Mouse (Mus musculus) CH12.LX (cell line): ENCODE results near the gene Vps35l. TPM values are rescaled to one million over a fixed set of nuclear protein-coding genes. Genes with fewer than 3 reads are reported as not detected.

Experiments
- DNase-seq: peaks from one replicate; pipeline ENCODE4 v3.0.0-alpha.2; 2013; ENCODE audit errors: extremely low read depth
- H3K27ac ChIP-seq: 2 replicates; pipeline ENCODE4 v1.5.1; 2012; ENCODE audit warnings: low read depth, mild to moderate bottlenecking, control low read depth, moderate library complexity; ENCODE audit not compliant: insufficient read depth
- H3K27me3 ChIP-seq: replicated peaks from 2 replicates; pipeline ENCODE3; 2012; ENCODE audit warnings: inconsistent platforms
- H3K36me3 ChIP-seq, 2 experiments: replicated peaks in 1 of 2; 2 replicates each; pipeline versions ENCODE3 to v1.6.1; 2012; ENCODE audit warnings: inconsistent platforms in 1 of 2, low read length in 1 of 2, mild to moderate bottlenecking in 1 of 2, mixed read lengths in 1 of 2, moderate library complexity in 1 of 2; ENCODE audit not compliant: control insufficient read depth in 1 of 2, insufficient read depth in 1 of 2
- H3K4me1 ChIP-seq, 2 experiments: 2 replicates each; pipeline ENCODE4 v1.6.1; 2012; ENCODE audit warnings: inconsistent platforms in 1 of 2, moderate library complexity in 1 of 2; ENCODE audit not compliant: insufficient read depth in 2 of 2, control insufficient read depth in 1 of 2
- H3K4me2 ChIP-seq: 2 replicates; pipeline ENCODE4 v1.6.1; 2012; ENCODE audit warnings: low read depth, mild to moderate bottlenecking, control low read depth; ENCODE audit not compliant: poor library complexity, insufficient read depth, severe bottlenecking
- H3K4me3 ChIP-seq, 3 experiments: fragments of 150-350 bp in 1 of 3; sonication (generic) in 1 of 3; replicated peaks in 1 of 3; 2 replicates each; pipeline versions ENCODE3 to v1.5.1; 2011 to 2012; ENCODE audit warnings: low read depth in 2 of 3, low read length in 2 of 3, mild to moderate bottlenecking in 2 of 3, moderate library complexity in 2 of 3, control low read depth in 1 of 3, improper control_type of control experiment in 1 of 3, inconsistent platforms in 1 of 3, mixed read lengths in 1 of 3; ENCODE audit not compliant: poor library complexity in 1 of 3
- H3K79me2 ChIP-seq: replicated peaks from 2 replicates; pipeline ENCODE4 v1.6.1; 2012; ENCODE audit warnings: mild to moderate bottlenecking, moderate library complexity; ENCODE audit not compliant: control insufficient read depth, poor library complexity, insufficient read depth, severe bottlenecking; ENCODE audit errors: extremely low read depth
- H3K9ac ChIP-seq: 2 replicates; pipeline ENCODE4 v1.6.1; 2012; ENCODE audit warnings: low read depth, mild to moderate bottlenecking, control low read depth, moderate library complexity; ENCODE audit not compliant: insufficient read depth
- H3K9me3 ChIP-seq: replicated peaks from 2 replicates; pipeline ENCODE3; 2012; ENCODE audit warnings: low read length, inconsistent platforms, mixed read lengths
- BHLHE40 ChIP-seq: IDR thresholded peaks from 2 replicates; pipeline ENCODE4 v1.6.1; 2011; ENCODE audit warnings: mild to moderate bottlenecking, low read depth, low read length, improper control_type of control experiment
- CHD1 ChIP-seq: IDR thresholded peaks from 2 replicates; pipeline ENCODE4 v1.6.1; 2012; ENCODE audit warnings: low read depth, low read length, improper control_type of control experiment, inconsistent platforms
- CHD2 ChIP-seq: IDR thresholded peaks from 2 replicates; pipeline ENCODE4 v1.6.1; 2011; ENCODE audit warnings: low read length, improper control_type of control experiment
- CTCF ChIP-seq, 2 experiments: IDR thresholded peaks in 1 of 2; conservative IDR thresholded peaks in 1 of 2; 2 replicates each; pipeline ENCODE4 v1.5.1; 2011 to 2012; ENCODE audit warnings: low read depth in 2 of 2, low read length in 2 of 2, improper control_type of control experiment in 1 of 2, inconsistent platforms in 1 of 2, mild to moderate bottlenecking in 1 of 2, moderate library complexity in 1 of 2
- IRF4 ChIP-seq: IDR thresholded peaks from 2 replicates; pipeline ENCODE4 v1.6.1; 2014; ENCODE audit warnings: low read depth, mild to moderate bottlenecking, inconsistent platforms, low read length, improper control_type of control experiment
- JUN ChIP-seq: IDR thresholded peaks from 2 replicates; pipeline ENCODE4 v1.6.1; 2011; ENCODE audit warnings: low read depth, mild to moderate bottlenecking, low read length, improper control_type of control experiment, moderate library complexity; ENCODE audit not compliant: insufficient read depth
- MAX ChIP-seq: IDR thresholded peaks from 2 replicates; pipeline ENCODE4 v1.6.1; 2011; ENCODE audit warnings: low read length, improper control_type of control experiment
- MAZ ChIP-seq: IDR thresholded peaks from 2 replicates; pipeline ENCODE4 v1.6.1; 2012; ENCODE audit warnings: low read depth, mild to moderate bottlenecking, inconsistent platforms, low read length, improper control_type of control experiment, moderate library complexity
- MEF2A ChIP-seq: IDR thresholded peaks from 2 replicates; pipeline ENCODE4 v1.6.1; 2014; ENCODE audit warnings: low read depth, mild to moderate bottlenecking, inconsistent platforms, low read length, improper control_type of control experiment, borderline replicate concordance
- MYC ChIP-seq: IDR thresholded peaks from 2 replicates; pipeline ENCODE4 v1.6.1; 2011; ENCODE audit warnings: low read depth, mild to moderate bottlenecking, improper control_type of control experiment, low read length
- NRF1 ChIP-seq: IDR thresholded peaks from 2 replicates; pipeline ENCODE4 v1.6.1; 2014; ENCODE audit warnings: low read depth, mild to moderate bottlenecking, inconsistent platforms, low read length, improper control_type of control experiment, moderate library complexity
- POLR2AphosphoS2 ChIP-seq: IDR thresholded peaks from 2 replicates; pipeline ENCODE4 v1.6.1; 2011; ENCODE audit warnings: low read depth, low read length, improper control_type of control experiment
- RAD21 ChIP-seq: IDR thresholded peaks from 2 replicates; pipeline ENCODE4 v1.6.1; 2011; ENCODE audit warnings: low read depth, mild to moderate bottlenecking, low read length, improper control_type of control experiment, moderate library complexity
- RCOR1 ChIP-seq: conservative IDR thresholded peaks from 2 replicates; pipeline ENCODE4 v1.6.1; 2012; ENCODE audit warnings: low read depth, mild to moderate bottlenecking, inconsistent platforms, low read length, improper control_type of control experiment
- SIN3A ChIP-seq: IDR thresholded peaks from 2 replicates; pipeline ENCODE4 v1.6.1; 2012; ENCODE audit warnings: low read length, improper control_type of control experiment, inconsistent platforms
- SMC3 ChIP-seq: IDR thresholded peaks from 2 replicates; pipeline ENCODE4 v1.6.1; 2011; ENCODE audit warnings: low read depth, low read length, improper control_type of control experiment
- TBP ChIP-seq: conservative IDR thresholded peaks from 2 replicates; pipeline ENCODE4 v1.6.1; 2011; ENCODE audit warnings: low read depth, low read length, improper control_type of control experiment
- UBTF ChIP-seq: IDR thresholded peaks from 2 replicates; pipeline ENCODE4 v1.6.1; 2012; ENCODE audit warnings: low read depth, mild to moderate bottlenecking, inconsistent platforms, low read length, improper control_type of control experiment, moderate library complexity
- USF1 ChIP-seq: IDR thresholded peaks from 2 replicates; pipeline ENCODE4 v1.6.1; 2014; ENCODE audit warnings: low read depth, mild to moderate bottlenecking, inconsistent platforms, low read length, improper control_type of control experiment
- dilution Hi-C: fragments of 300-500 bp; cut with MboI; formaldehyde crosslinking; loops from 2 replicates; pipeline ENCODE4 v1.14.3; 2020; ENCODE audit warnings: low sequenced_read_pairs; ENCODE audit not compliant: extremely low pct_unique_long_range_greater_than_20kb, extremely low pct_ligation_motif_present
- in situ Hi-C: fragments of 300-500 bp; cut with MboI; formaldehyde crosslinking; loops from 3 replicates; pipeline ENCODE4 v1.14.3; 2019; ENCODE audit warnings: low sequenced_read_pairs, low pct_ligation_motif_present, low pct_unique_long_range_greater_than_20kb, mixed read lengths
- polyA plus RNA-seq: library from polyadenylated mRNA; unstranded; fragments of >175 nt; gene quantifications from 2 replicates; pipeline ENCODE4 v1.2.1, GENCODE M21; 2012; ENCODE audit warnings: low read depth; ENCODE audit not compliant: insufficient read length
- total RNA-seq, 2 experiments: library from RNA; depleted of rRNA; stranded (reverse); fragments of 300-350 nt in 1 of 2; fragments of >200 nt in 1 of 2; gene quantifications; 2 replicates each; pipeline ENCODE4 v1.2.3; 2012 to 2014

Vps35l gene
- total and polyA plus RNA-seq, 3 experiments, result 43.9 to 57.7 (median 54.7) TPM

- no peak overlapping the region for H3K27ac ChIP-seq
- no peak overlapping the region for H3K9ac ChIP-seq
- H3K4me1 ChIP-seq, result peaks cover 7 to 18% of the 10 kb centered on the region in 2 experiments; a peak in 3 of 4 replicates
- in situ Hi-C loops (no loop called here), dilution Hi-C loops (no loop called here)
- no peak overlapping the region for H3K4me2 ChIP-seq
- no peak for TF ChIP-seq CHD2
- TF ChIP-seq SIN3A, result no peak
- no peak for TF ChIP-seq IRF4
- TF ChIP-seq TBP, result no peak
- TF ChIP-seq MYC, result no peak
- TF ChIP-seq CTCF (conservative IDR thresholded peaks at IDR 0.05 in 1 of 2, IDR thresholded peaks at IDR 0.05 in 1 of 2; ENCODE audit: low read depth in 2 of 2, low read length in 2 of 2), result no peak
- TF ChIP-seq SMC3, result no peak
- no peak for TF ChIP-seq MAZ
- no peak for TF ChIP-seq MEF2A
- TF ChIP-seq RAD21, result no peak
- no peak for TF ChIP-seq JUN
- TF ChIP-seq RCOR1, result no peak
- no peak for TF ChIP-seq NRF1
- TF ChIP-seq POLR2AphosphoS2, result no peak
- no peak for TF ChIP-seq BHLHE40
- TF ChIP-seq CHD1, result no peak
- TF ChIP-seq USF1, result no peak
- no peak for TF ChIP-seq MAX
- TF ChIP-seq UBTF, result no peak
- TF ChIP-seq, all 38 proteins: peak for 0
- Histone ChIP-seq H3K4me3 (no peak overlapping the region), H3K79me2 (peaks cover 2% of the 10 kb centered on the region; the same call in 1 of the 2 replicates), H3K9me3 (no peaks in the 10 kb centered on the region), H3K36me3 (peaks cover 24 to 37% of the 10 kb centered on the region in 2 experiments), H3K27me3 (no peaks in the 10 kb centered on the region)
- no peak for DNase-seq
These were observed 25.2 kb upstream of the Vps35l start for GRCm38 (mm10) chr7:118714873-118715272.

DNA sequence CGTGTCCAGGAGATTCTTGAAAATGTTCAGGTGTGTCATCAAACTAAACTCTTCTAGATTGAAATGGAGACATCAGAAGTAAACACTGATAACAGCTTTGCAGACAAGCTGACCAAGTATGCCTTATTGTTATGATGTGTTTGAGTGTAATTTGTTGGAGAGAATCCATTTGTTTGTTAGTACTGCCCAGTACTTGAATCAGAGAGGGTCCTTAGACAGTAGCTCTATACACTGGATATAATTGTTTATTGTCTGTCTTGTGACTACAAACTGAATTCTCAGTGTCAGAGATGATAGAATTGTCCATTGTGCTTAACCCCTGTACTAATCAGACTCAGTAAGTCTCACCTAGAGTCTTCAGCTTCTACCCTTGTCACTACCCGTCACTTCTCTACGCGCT lies 22.0 kb upstream of the Vps35l start:
- peaks cover 40 to 61% of the 10 kb centered on the region in 2 experiments for H3K36me3 ChIP-seq
- H3K9me3 ChIP-seq, result no peaks in the 10 kb centered on the region
- H3K4me2 ChIP-seq, result no peak overlapping the region
- H3K27ac ChIP-seq, result no peak overlapping the region
- H3K4me1 ChIP-seq, result peaks cover 7 to 9% of the 10 kb centered on the region in 2 experiments; a peak in 3 of 4 replicates
- H3K27me3 ChIP-seq, result no peaks in the 10 kb centered on the region
- no peak for TF ChIP-seq CHD1
- H3K9ac ChIP-seq, result no peak overlapping the region
- DNase-seq, result no peak
- dilution Hi-C loops (no loop called here), in situ Hi-C loops (no loop called here)
- peaks cover 2% of the 10 kb centered on the region; the same call in 1 of the 2 replicates for H3K79me2 ChIP-seq
- no peak overlapping the region for H3K4me3 ChIP-seq
